Mouse (Mus musculus): ENCODE results near the gene Eva1c. TPM values are rescaled to one million over a fixed set of nuclear protein-coding genes. Genes with fewer than 3 reads are reported as not detected.

Eva1c gene
- polyA plus RNA-seq, 1 experiment from 2014 or later, result 0.20 TPM

DNA sequence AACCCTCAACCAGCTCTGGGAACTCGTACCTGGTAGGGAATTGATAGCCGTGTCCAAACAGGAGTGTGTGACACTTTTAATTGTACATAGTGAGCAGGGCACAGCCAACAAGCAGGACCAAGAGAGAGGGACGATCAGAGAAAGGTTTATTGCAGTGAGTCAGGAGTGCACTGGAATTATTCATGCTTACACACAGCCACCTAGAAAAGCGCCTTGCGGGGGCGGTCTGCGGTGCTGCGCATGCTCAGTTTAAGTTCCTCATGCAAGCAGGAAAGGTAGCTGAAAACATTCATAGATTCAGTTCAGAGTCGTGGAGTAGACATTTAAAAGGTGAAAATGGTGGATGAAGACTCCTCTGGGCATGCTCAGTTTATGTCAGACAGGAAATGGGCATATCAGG lies 64.2 kb downstream of the Eva1c start:
- Histone ChIP-seq H3K4me2 (replicated peaks; ENCODE audit: low read depth, low read length) (no peak overlapping the region), H3K4me3 (ENCODE audit: low read length) (no peak overlapping the region), H3K9ac (ENCODE audit: low read depth, low read length) (no peak overlapping the region), H3K4me1 (ENCODE audit: control insufficient read depth, insufficient read depth, low read length) (peaks cover 10% of the 10 kb centered on the region; the same call in 1 of the 2 replicates), H3K27ac (ENCODE audit: low read depth, low read length) (no peak overlapping the region), H3K36me3 (ENCODE audit: control insufficient read depth, insufficient read depth, low read length) (no peaks in the 10 kb centered on the region), H3K27me3 (ENCODE audit: control insufficient read depth, insufficient read depth, low read length) (0 out of 2 replicates have a peak, but pooled peaks cover 4% of the 10 kb centered on the region), H3K9me3 (ENCODE audit: control insufficient read depth, low read length) (no peaks in the 10 kb centered on the region)
- ATAC-seq (ENCODE audit: low FRiP score, low TSS enrichment), result no peak
- WGBS, result 77% methylated on average over 9 of the region's 9 CpGs

DNA sequence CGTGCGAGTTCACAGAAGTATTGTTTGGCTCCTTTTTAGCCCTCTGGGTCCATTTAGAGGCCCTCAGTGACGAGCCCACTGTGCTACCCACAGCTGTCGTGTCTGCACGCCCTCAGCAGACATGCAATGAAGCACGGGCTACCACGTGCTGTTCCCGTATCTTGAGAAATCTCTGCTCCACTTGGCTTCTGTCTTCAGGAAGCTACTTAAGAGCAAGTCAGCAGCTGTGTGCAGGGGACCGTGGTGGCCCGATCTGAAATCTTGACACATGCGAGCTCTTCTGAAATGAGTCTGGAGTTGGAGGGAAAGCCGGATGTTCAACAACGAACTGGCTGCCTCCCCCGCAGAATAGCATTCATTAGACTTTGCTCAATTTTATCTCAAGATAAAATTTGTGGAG lies 65.1 kb downstream of the Eva1c start:
- H3K27ac ChIP-seq (ENCODE audit: low read depth, low read length), result no peak overlapping the region
- peaks cover 10% of the 10 kb centered on the region; the same call in 1 of the 2 replicates for H3K4me1 ChIP-seq (ENCODE audit: control insufficient read depth, insufficient read depth, low read length)
- ATAC-seq (ENCODE audit: low FRiP score, low TSS enrichment), result peak; percentile 60; the same call in 1 of the 2 replicates
- WGBS, result 23% methylated on average over 14 of the region's 14 CpGs
- no peaks in the 10 kb centered on the region for H3K9me3 ChIP-seq (ENCODE audit: control insufficient read depth, low read length)
- H3K27me3 ChIP-seq (ENCODE audit: control insufficient read depth, insufficient read depth, low read length), result 0 out of 2 replicates have a peak, but pooled peaks cover 4% of the 10 kb centered on the region
- no peak overlapping the region for H3K9ac ChIP-seq (ENCODE audit: low read depth, low read length)
- no peaks in the 10 kb centered on the region for H3K36me3 ChIP-seq (ENCODE audit: control insufficient read depth, insufficient read depth, low read length)
- no peak overlapping the region; the same call in 1 of the 2 replicates for H3K4me2 ChIP-seq (replicated peaks; ENCODE audit: low read depth, low read length)
- H3K4me3 ChIP-seq (ENCODE audit: low read length), result no peak overlapping the region

GRCm38 (mm10) chr16:90892081-90892480 lies 65.6 kb downstream of the Eva1c start:
- 0 out of 2 replicates have a peak, but pooled peaks cover 4% of the 10 kb centered on the region for H3K27me3 ChIP-seq (ENCODE audit: control insufficient read depth, insufficient read depth, low read length)
- H3K4me3 ChIP-seq (ENCODE audit: low read length), result no peak overlapping the region
- no peak overlapping the region for H3K27ac ChIP-seq (ENCODE audit: low read depth, low read length)
- no peaks in the 10 kb centered on the region for H3K36me3 ChIP-seq (ENCODE audit: control insufficient read depth, insufficient read depth, low read length)
- no peak overlapping the region; the same call in 1 of the 2 replicates for H3K4me2 ChIP-seq (replicated peaks; ENCODE audit: low read depth, low read length)
- 15% methylated on average over 8 of the region's 8 CpGs for WGBS
- no peak overlapping the region for H3K9ac ChIP-seq (ENCODE audit: low read depth, low read length)
- H3K9me3 ChIP-seq (ENCODE audit: control insufficient read depth, low read length), result no peaks in the 10 kb centered on the region
- ATAC-seq (ENCODE audit: low FRiP score, low TSS enrichment), result peak; percentile 54; the same call in 1 of the 2 replicates
- H3K4me1 ChIP-seq (ENCODE audit: control insufficient read depth, insufficient read depth, low read length), result peaks cover 10% of the 10 kb centered on the region; the same call in 1 of the 2 replicates

GRCm38 (mm10) chr16:90893019-90893418 lies 66.5 kb downstream of the Eva1c start:
- H3K27ac ChIP-seq (ENCODE audit: low read depth, low read length), result no peak overlapping the region
- no peak overlapping the region for H3K4me3 ChIP-seq (ENCODE audit: low read length)
- no peaks in the 10 kb centered on the region for H3K36me3 ChIP-seq (ENCODE audit: control insufficient read depth, insufficient read depth, low read length)
- 61% methylated on average over 7 of the region's 7 CpGs for WGBS
- H3K27me3 ChIP-seq (ENCODE audit: control insufficient read depth, insufficient read depth, low read length), result 0 out of 2 replicates have a peak, but pooled peaks cover 4% of the 10 kb centered on the region
- H3K9ac ChIP-seq (ENCODE audit: low read depth, low read length), result no peak overlapping the region
- no peak overlapping the region for H3K4me2 ChIP-seq (replicated peaks; ENCODE audit: low read depth, low read length)
- no peak for ATAC-seq (ENCODE audit: low FRiP score, low TSS enrichment)
- peaks cover 10% of the 10 kb centered on the region; the same call in 1 of the 2 replicates for H3K4me1 ChIP-seq (ENCODE audit: control insufficient read depth, insufficient read depth, low read length)
- H3K9me3 ChIP-seq (ENCODE audit: control insufficient read depth, low read length), result no peaks in the 10 kb centered on the region

DNA sequence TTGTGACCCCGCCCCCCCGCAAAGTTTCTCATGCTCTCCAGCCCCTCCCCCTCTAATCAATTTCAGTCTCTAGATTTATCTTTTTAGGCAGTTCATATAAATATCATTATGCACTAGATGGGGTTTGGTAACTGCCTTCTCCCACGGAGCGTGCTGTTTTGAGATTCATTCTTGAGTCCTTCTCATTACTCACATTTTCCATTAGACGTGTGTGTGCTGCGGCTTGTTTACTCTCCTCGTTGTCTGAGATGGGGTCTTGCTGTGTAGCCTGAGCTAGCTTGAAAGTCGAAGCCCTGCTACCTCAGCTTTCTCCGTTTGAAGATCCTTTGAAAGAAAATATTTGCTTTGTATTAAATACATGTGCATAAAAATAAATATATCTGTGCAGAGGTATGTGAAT lies 67.3 kb downstream of the Eva1c start:
- no peak for ATAC-seq (ENCODE audit: low FRiP score, low TSS enrichment)
- H3K4me1 ChIP-seq (ENCODE audit: control insufficient read depth, insufficient read depth, low read length), result peaks cover 10% of the 10 kb centered on the region; the same call in 1 of the 2 replicates
- H3K4me2 ChIP-seq (replicated peaks; ENCODE audit: low read depth, low read length), result no peak overlapping the region
- no peaks in the 10 kb centered on the region for H3K36me3 ChIP-seq (ENCODE audit: control insufficient read depth, insufficient read depth, low read length)
- H3K9ac ChIP-seq (ENCODE audit: low read depth, low read length), result no peak overlapping the region
- H3K27me3 ChIP-seq (ENCODE audit: control insufficient read depth, insufficient read depth, low read length), result 0 out of 2 replicates have a peak, but pooled peaks cover 4% of the 10 kb centered on the region
- no peak overlapping the region for H3K4me3 ChIP-seq (ENCODE audit: low read length)
- 61% methylated on average over 9 of the region's 9 CpGs for WGBS
- H3K9me3 ChIP-seq (ENCODE audit: control insufficient read depth, low read length), result no peaks in the 10 kb centered on the region
- H3K27ac ChIP-seq (ENCODE audit: low read depth, low read length), result no peak overlapping the region

DNA sequence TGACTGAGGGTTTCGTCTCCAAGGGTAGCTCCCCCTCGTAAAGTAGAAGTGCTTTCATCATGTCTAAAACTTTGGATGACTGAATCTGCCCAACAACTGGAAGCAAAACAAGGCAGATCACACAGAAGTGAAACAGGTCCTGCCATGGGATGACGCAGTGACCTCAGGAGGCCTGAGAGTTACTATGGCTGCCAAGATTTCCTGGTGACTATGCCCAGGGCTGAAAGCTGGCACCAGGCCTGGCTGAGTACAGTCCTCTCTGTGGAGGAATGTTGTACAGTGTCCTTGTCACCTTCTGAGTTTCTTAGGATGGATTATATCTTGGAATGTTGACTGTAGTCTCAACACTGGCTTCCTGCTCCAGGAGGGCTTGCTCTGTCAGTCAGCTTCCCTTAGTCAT lies 71.1 kb downstream of the Eva1c start:
- 0 out of 2 replicates have a peak, but pooled peaks cover 3% of the 10 kb centered on the region for H3K27me3 ChIP-seq (ENCODE audit: control insufficient read depth, insufficient read depth, low read length)
- H3K4me1 ChIP-seq (ENCODE audit: control insufficient read depth, insufficient read depth, low read length), result no peaks in the 10 kb centered on the region
- no peak for ATAC-seq (ENCODE audit: low FRiP score, low TSS enrichment)
- no peak overlapping the region for H3K27ac ChIP-seq (ENCODE audit: low read depth, low read length)
- H3K4me3 ChIP-seq (ENCODE audit: low read length), result no peak overlapping the region
- no peak overlapping the region for H3K4me2 ChIP-seq (replicated peaks; ENCODE audit: low read depth, low read length)
- H3K9me3 ChIP-seq (ENCODE audit: control insufficient read depth, low read length), result no peaks in the 10 kb centered on the region
- no peak overlapping the region for H3K9ac ChIP-seq (ENCODE audit: low read depth, low read length)
- H3K36me3 ChIP-seq (ENCODE audit: control insufficient read depth, insufficient read depth, low read length), result no peaks in the 10 kb centered on the region
- 86% methylated on average over 3 of the region's 3 CpGs for WGBS

GRCm38 (mm10) chr16:90899498-90899897 lies 73.0 kb downstream of the Eva1c start:
- no peak overlapping the region for H3K4me2 ChIP-seq (replicated peaks; ENCODE audit: low read depth, low read length)
- H3K27ac ChIP-seq (ENCODE audit: low read depth, low read length), result no peak overlapping the region
- H3K27me3 ChIP-seq (ENCODE audit: control insufficient read depth, insufficient read depth, low read length), result 0 out of 2 replicates have a peak, but pooled peaks cover 3% of the 10 kb centered on the region
- no peaks in the 10 kb centered on the region for H3K9me3 ChIP-seq (ENCODE audit: control insufficient read depth, low read length)
- 70% methylated on average over 12 of the region's 12 CpGs for WGBS
- ATAC-seq (ENCODE audit: low FRiP score, low TSS enrichment), result no peak
- H3K4me1 ChIP-seq (ENCODE audit: control insufficient read depth, insufficient read depth, low read length), result no peaks in the 10 kb centered on the region
- H3K9ac ChIP-seq (ENCODE audit: low read depth, low read length), result no peak overlapping the region
- H3K36me3 ChIP-seq (ENCODE audit: control insufficient read depth, insufficient read depth, low read length), result no peaks in the 10 kb centered on the region
- H3K4me3 ChIP-seq (ENCODE audit: low read length), result no peak overlapping the region

- 0 out of 2 replicates have a peak, but pooled peaks cover 3% of the 10 kb centered on the region for H3K27me3 ChIP-seq (ENCODE audit: control insufficient read depth, insufficient read depth, low read length)
- H3K4me3 ChIP-seq (ENCODE audit: low read length), result no peak overlapping the region
- 67% methylated on average over 4 of the region's 4 CpGs for WGBS
- no peaks in the 10 kb centered on the region for H3K9me3 ChIP-seq (ENCODE audit: control insufficient read depth, low read length)
- H3K9ac ChIP-seq (ENCODE audit: low read depth, low read length), result no peak overlapping the region
- ATAC-seq (ENCODE audit: low FRiP score, low TSS enrichment), result no peak
- H3K36me3 ChIP-seq (ENCODE audit: control insufficient read depth, insufficient read depth, low read length), result no peaks in the 10 kb centered on the region
- H3K4me2 ChIP-seq (replicated peaks; ENCODE audit: low read depth, low read length), result no peak overlapping the region
- H3K4me1 ChIP-seq (ENCODE audit: control insufficient read depth, insufficient read depth, low read length), result no peaks in the 10 kb centered on the region
- no peak overlapping the region for H3K27ac ChIP-seq (ENCODE audit: low read depth, low read length)
Measured at GRCm38 (mm10) chr16:90901364-90901763, 74.8 kb downstream of the Eva1c start.

GRCm38 (mm10) chr16:90903300-90903699 lies 76.8 kb downstream of the Eva1c start:
- no peak overlapping the region for H3K27ac ChIP-seq (ENCODE audit: low read depth, low read length)
- H3K27me3 ChIP-seq (ENCODE audit: control insufficient read depth, insufficient read depth, low read length), result 0 out of 2 replicates have a peak, but pooled peaks cover 3% of the 10 kb centered on the region
- no peak for ATAC-seq (ENCODE audit: low FRiP score, low TSS enrichment)
- WGBS, result 38% methylated on average over 5 of the region's 5 CpGs
- no peak overlapping the region for H3K4me3 ChIP-seq (ENCODE audit: low read length)
- H3K9ac ChIP-seq (ENCODE audit: low read depth, low read length), result no peak overlapping the region
- no peaks in the 10 kb centered on the region for H3K9me3 ChIP-seq (ENCODE audit: control insufficient read depth, low read length)
- no peaks in the 10 kb centered on the region for H3K36me3 ChIP-seq (ENCODE audit: control insufficient read depth, insufficient read depth, low read length)
- H3K4me1 ChIP-seq (ENCODE audit: control insufficient read depth, insufficient read depth, low read length), result no peaks in the 10 kb centered on the region
- no peak overlapping the region for H3K4me2 ChIP-seq (replicated peaks; ENCODE audit: low read depth, low read length)
